Mouse (Mus musculus) bone marrow macrophage, adult 2 months (primary cell): ENCODE measurements around the gene C730034F03Rik. TPM values are rescaled to one million over a fixed set of nuclear protein-coding genes. Genes with fewer than 3 reads are reported as not detected.
A peak's percentile ranks its signal among the peaks of the same experiment; 100 is the strongest.

Source experiments
- H3K27ac ChIP-seq: 2 replicates; pipeline ENCODE4 v1.5.1; 2012; ENCODE audit warnings: low read depth, low read length; ENCODE audit not compliant: insufficient read depth
- H3K4me1 ChIP-seq: 2 replicates; pipeline ENCODE4 v1.6.1; 2012; ENCODE audit warnings: low read length; ENCODE audit not compliant: control insufficient read depth, insufficient read depth
- H3K4me3 ChIP-seq: 2 replicates; pipeline ENCODE4 v1.5.1; 2012; ENCODE audit warnings: mild to moderate bottlenecking, low read length, moderate library complexity; ENCODE audit not compliant: insufficient read depth
- CTCF ChIP-seq: IDR thresholded peaks from 2 replicates; pipeline ENCODE4 v1.5.1; 2012; ENCODE audit warnings: low read depth, mild to moderate bottlenecking, low read length, moderate library complexity
- POLR2A ChIP-seq: IDR thresholded peaks from 2 replicates; pipeline ENCODE4 v1.6.1; 2012; ENCODE audit warnings: mild to moderate bottlenecking, low read depth, low read length, borderline replicate concordance
- polyA plus RNA-seq: library from polyadenylated mRNA; stranded (reverse); fragments of >200 nt; gene quantifications from 2 replicates; pipeline ENCODE4 v1.2.4, GENCODE M21; 2012; ENCODE audit not compliant: missing spikeins, insufficient read depth, insufficient read length

C730034F03Rik gene
- polyA plus RNA-seq, 1 experiment, result 0.72 TPM

GRCm38 (mm10) chr15:89474596-89475292, 45.4 kb downstream of the C730034F03Rik start:
- no peak for TF ChIP-seq CTCF
- TF ChIP-seq POLR2A, result no peak
- H3K4me3 ChIP-seq, result no peak overlapping the region
- H3K27ac ChIP-seq, result no peak overlapping the region
- peaks cover 11% of the 10 kb centered on the region for H3K4me1 ChIP-seq

- Histone ChIP-seq H3K4me3 (peak overlapping the region; percentile 56), H3K27ac (no peak overlapping the region), H3K4me1 (peaks cover 13% of the 10 kb centered on the region)
- no peak for TF ChIP-seq CTCF
- no peak for TF ChIP-seq POLR2A
Measured at GRCm38 (mm10) chr15:89475293-89475600, 45.9 kb downstream of the C730034F03Rik start.

- H3K4me3 ChIP-seq, result peak overlapping the region; percentile 71
- H3K27ac ChIP-seq, result peak overlapping the region; percentile 14
- no peak for TF ChIP-seq CTCF
- peak; percentile 31; the same call in 1 of the 2 replicates for TF ChIP-seq POLR2A
- peaks cover 15% of the 10 kb centered on the region for H3K4me1 ChIP-seq
Measured at GRCm38 (mm10) chr15:89475611-89476474, 46.5 kb downstream of the C730034F03Rik start.

GRCm38 (mm10) chr15:89476475-89476815, 47.1 kb downstream of the C730034F03Rik start:
- Histone ChIP-seq H3K27ac (peak overlapping the region; percentile 14), H3K4me3 (peak overlapping the region; percentile 71), H3K4me1 (peaks cover 15% of the 10 kb centered on the region)
- TF ChIP-seq POLR2A (no peak), CTCF (no peak)

- Histone ChIP-seq H3K4me3 (peak within 1 kb of the TSS; percentile 71), H3K4me1 (peaks cover 15% of the 10 kb centered on the region), H3K27ac (peak within 1 kb of the TSS; percentile 14)
- TF ChIP-seq CTCF (no peak), POLR2A (no peak)
Measured at GRCm38 (mm10) chr15:89477091-89477491, 47.7 kb downstream of the C730034F03Rik start, which contains the start of gene Arsa. Gene Arsa (minus strand): TSS chr15:89477425.

GRCm38 (mm10) chr15:89477806-89478205, 48.4 kb downstream of the C730034F03Rik start:
- Histone ChIP-seq H3K4me3 (no peak overlapping the region), H3K4me1 (peaks cover 15% of the 10 kb centered on the region), H3K27ac (no peak overlapping the region)
- TF ChIP-seq POLR2A (no peak), CTCF (no peak)

GRCm38 (mm10) chr15:89478622-89479021, 49.2 kb downstream of the C730034F03Rik start:
- peaks cover 15% of the 10 kb centered on the region for H3K4me1 ChIP-seq
- H3K4me3 ChIP-seq, result no peak overlapping the region
- H3K27ac ChIP-seq, result no peak overlapping the region
- TF ChIP-seq CTCF (no peak), POLR2A (no peak)

Other genes with a start within 250 kb of the C730034F03Rik start
- 432 and 457 TPM in 2 replicates for gene Plxnb2, start 248.8 kb upstream of the C730034F03Rik start, polyA plus RNA-seq
- gene Dennd6b, start 233.1 kb upstream of the C730034F03Rik start, polyA plus RNA-seq, result 3.4 and 3.8 TPM in 2 replicates
- 31.6 and 32.7 TPM in 2 replicates for gene Ppp6r2, start 218.0 kb upstream of the C730034F03Rik start, polyA plus RNA-seq
- gene Sbf1, start 114.3 kb upstream of the C730034F03Rik start, polyA plus RNA-seq, result 71.1 and 79.8 TPM in 2 replicates
- gene Adm2, start 106.9 kb upstream of the C730034F03Rik start, polyA plus RNA-seq, result not detected in 2 replicates
- not detected in 2 replicates for gene Miox, start 95.2 kb upstream of the C730034F03Rik start, polyA plus RNA-seq
- 48.1 and 48.9 TPM in 2 replicates for gene Lmf2, start 73.9 kb upstream of the C730034F03Rik start, polyA plus RNA-seq
- gene Ncaph2, start 73.9 kb upstream of the C730034F03Rik start, polyA plus RNA-seq, result 140 and 142 TPM in 2 replicates
- gene Sco2, start 55.7 kb upstream of the C730034F03Rik start, polyA plus RNA-seq, result 12.5 and 15.3 TPM in 2 replicates
- 0.28 TPM in 1 of 2 replicates, not detected in the other for gene Tymp, start 52.5 kb upstream of the C730034F03Rik start, polyA plus RNA-seq
- gene Odf3b, start 50.3 kb upstream of the C730034F03Rik start, polyA plus RNA-seq, result not detected in 2 replicates
- gene Klhdc7b, start 44.7 kb upstream of the C730034F03Rik start, polyA plus RNA-seq, result not detected in 2 replicates
- not detected in 2 replicates for gene Syce3, start 19.1 kb upstream of the C730034F03Rik start, polyA plus RNA-seq
- gene Cpt1b, start 3.7 kb upstream of the C730034F03Rik start, polyA plus RNA-seq, result 2.0 TPM in 1 of 2 replicates, not detected in the other
- gene Gm44502, start 107 bp downstream of the C730034F03Rik start, polyA plus RNA-seq, result 0.94 and 1.1 TPM in 2 replicates
- 115 and 138 TPM in 2 replicates for gene Chkb, start 319 bp downstream of the C730034F03Rik start, polyA plus RNA-seq
- gene Mapk8ip2, start 24.3 kb downstream of the C730034F03Rik start, polyA plus RNA-seq, result not detected in 2 replicates
- gene Arsa, start 47.8 kb downstream of the C730034F03Rik start, polyA plus RNA-seq, result 30.4 and 33.6 TPM in 2 replicates
- not detected in 2 replicates for gene Shank3, start 70.0 kb downstream of the C730034F03Rik start, polyA plus RNA-seq
- not detected in 2 replicates for gene Acr, start 138.7 kb downstream of the C730034F03Rik start, polyA plus RNA-seq
- gene Rabl2, start 162.3 kb downstream of the C730034F03Rik start, polyA plus RNA-seq, result 12.0 and 12.3 TPM in 2 replicates